Mouse (Mus musculus): Measurements from ENCODE around the gene Grn.
"Not testable (repeated sequence)": the region's sequence is repeated elsewhere in the genome, so short reads cannot be mapped to it uniquely, and the experiment has no call there.

Gene Grn

DNA sequence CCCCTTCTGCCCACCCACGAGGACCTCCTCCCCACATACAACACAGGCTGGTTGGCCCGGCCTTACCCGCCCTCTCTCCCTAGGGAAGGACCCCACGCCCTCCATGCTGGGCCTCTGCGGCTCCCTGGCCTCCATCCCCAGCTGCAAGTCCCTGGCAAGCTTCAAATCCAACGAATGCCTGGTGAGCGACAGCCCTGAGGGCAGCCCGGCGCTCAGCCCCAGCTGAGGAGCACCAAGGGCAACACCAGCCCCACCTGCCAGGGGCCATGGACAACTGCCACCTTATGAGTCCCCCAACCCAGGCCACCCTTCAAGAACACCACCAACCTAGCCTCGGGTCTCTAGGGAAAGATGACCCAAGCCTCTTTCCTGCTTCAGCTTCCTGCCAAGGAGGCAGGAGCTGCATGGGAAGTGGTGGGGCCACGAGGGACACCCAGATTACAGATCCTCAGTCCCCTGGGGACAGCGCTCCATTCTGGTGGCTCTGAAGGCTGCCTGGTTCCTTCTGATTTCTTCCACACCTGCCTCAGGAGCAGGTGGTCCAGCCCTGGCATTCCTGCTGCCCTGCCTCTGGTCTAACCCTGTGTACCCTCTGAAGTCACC lies 28.1 kb upstream of the Grn start:
- no peak for DNase-seq (ENCODE audit: low spot score)

DNA sequence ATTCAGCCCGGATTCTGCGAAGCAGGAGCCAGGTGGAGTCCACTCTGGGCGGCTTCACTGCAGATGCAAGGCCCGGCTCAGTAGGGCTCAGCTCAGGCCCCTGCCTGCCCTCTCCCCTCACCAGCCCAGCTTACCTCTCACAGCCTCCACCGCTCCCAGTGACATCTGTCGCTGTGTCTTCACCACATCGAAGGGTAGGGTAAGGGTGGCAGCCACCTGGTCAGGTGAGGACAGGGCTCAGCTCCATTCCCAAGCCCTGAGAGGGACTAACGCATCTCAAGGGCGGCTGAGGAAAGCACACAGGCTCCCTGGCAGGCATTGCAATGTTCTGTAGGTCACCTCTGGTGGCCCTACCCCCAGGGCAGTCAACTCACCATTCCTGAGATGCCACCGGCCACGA lies 26.5 kb upstream of the Grn start:
- no peak for DNase-seq (ENCODE audit: low spot score)

DNA sequence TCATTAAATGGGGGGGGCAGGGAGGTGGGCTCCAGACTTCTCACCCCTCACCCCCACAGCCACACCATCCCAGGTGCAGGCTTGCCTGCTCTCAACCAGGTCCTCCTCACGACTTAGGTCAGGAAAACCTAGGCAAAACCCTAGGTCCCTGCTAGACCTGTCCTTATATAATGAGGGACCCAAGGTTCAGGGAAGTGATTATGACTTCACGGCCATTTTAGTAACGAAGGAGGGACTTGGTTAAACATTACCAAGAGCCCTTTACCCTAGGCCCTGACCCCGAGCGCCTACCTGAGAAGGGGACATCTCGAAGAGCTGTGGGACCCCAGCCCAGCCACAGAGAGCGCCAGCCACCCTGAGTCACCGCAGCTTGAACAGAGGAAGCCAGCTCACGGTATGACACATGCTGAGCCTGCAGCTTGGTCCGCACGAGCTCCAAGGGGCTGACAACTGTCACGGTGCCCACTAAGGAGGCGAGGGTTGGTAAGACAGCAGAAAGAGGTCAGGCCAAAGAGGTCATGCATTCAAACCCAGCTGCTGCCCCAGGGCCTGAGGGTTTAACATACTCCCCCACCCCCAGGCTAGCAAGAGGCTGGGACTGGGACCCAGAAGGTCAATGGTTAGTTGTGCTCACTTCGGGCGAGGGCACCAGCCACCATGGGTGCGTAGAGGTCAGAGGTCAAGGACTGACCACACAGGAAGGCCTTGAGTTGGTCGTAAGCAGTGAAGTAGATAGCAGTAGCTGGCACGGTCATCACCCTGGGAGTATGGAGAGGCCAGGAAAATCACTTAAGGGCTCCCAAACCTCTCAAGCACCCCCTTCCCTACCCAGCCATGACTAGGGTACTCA lies 25.7 kb upstream of the Grn start:
- DNase-seq (ENCODE audit: low spot score) = no peak

DNA sequence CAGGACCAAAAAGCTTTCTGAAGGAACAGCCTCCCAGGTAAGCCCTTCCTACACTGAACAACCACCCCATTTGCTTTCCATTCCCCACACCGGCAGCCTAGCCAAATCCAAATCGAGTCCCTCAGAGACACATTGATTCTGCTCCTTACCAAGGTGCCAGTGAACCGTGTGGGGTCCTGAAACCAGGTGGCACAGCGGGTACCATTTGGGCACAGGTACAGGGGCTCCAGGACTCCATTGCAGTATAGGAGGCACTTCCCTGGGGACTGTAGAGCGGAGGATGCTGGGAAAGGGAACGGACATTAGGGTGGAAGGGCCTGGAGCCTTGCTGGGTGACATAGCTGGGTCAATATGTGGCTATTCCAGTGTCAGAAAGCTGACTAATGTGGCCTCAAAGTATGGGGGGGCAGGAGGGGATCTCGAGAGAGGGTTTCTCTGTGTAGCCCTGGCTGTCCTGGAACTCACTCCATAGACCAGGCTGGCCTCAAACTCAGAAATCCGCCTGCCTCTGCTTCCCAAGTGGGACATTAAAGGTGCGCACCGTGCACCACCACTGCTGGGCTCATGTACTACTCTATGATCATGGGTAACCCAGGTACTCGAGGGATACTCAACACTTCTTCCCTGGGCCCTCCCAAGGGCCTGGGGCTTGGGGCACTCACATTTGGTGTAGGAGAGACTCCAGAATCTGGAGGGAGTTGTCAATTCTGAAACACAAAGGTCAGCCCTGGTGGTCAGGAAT lies 24.4 kb upstream of the Grn start:
- no peak for DNase-seq (ENCODE audit: low spot score)

DNA sequence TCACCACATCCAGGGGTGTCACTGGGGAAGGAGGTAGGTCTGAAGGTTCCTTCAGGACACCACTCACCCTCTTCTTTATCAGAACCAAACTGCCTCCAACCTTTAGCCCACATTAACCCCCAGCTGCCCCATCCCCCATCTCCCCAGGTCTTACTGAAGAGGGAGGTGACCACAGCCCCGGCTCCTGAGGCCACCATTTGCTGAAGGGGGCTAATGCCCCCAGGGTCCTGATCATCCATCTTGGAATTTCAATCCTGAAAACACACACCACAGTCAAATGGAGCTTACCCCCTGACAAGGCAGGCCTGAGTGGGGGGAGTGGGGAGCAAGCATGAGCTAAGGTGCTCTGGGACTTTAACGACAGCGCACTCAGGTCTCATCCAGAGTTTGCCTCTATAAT lies 23.7 kb upstream of the Grn start:
- DNase-seq (ENCODE audit: low spot score) = no peak

DNA sequence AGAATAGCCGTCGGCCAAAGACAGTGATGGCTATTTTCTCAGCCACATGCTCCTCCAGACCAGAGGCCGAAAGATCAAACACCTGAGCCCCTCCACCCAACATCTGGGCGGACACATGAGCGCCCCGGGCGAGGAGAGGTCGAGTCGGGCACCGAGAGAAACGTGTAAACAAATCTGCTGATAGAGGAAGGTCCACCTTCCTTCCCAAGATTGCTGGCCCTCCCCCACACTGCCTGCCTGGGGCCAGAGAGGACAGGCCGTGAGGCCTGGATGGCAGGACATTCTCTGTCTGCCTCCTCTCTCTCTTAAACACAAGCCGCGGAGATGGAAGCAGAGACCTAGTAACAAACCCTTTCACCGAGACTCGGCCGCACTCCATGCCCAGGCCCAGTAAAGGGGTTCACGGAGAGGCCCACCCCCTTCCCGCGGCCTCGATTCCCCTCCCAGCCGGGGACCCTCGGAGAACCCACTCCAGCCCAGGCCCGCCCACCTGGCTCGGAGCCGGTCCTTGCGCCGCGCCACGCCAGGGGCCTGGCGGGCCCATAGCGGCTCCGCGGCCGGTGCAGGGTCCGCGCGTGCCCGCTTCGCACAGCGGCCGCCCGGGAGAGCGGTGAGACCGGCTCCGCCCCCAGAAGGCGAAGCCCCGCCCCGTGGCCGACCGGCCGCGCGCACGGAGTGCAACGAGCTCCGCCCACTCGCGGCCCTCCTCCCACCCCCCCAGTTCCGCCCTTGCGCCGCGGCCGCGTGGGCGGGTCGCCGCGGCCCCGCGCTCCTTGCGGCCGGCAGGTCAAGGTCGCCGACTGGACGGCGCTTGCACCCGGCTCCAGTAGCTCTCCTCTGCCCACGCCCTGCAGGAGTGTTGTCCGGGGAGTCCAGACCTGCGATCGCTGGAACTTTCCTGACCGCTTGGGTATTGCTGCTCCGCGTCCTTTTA lies 22.9 kb upstream of the Grn start:
- peak; percentile 90 for DNase-seq (ENCODE audit: low spot score)

DNA sequence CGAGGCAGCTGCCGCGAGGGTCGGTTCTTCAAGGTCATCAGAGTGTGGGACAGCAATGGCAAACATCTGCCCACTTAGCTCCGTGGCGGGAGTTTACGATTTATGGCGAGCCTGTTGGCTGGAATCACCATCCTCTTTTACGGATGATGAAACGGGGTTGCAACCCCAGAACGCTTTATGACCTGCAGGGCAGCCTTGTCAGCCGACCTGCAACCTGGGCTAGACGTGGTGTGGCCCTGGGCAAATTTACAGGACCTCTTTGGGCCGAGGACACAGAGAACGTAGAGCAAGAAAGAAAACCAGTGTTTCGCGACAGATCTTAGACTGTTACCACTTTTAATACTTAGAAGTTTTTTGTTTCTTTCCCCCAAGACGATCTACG lies 22.3 kb upstream of the Grn start, which contains the start of gene Slc25a39:
TSS of gene Slc25a39 (minus strand) at position 113 of the 382 bp plus-strand sequence.
- DNase-seq (ENCODE audit: low spot score) = no peak

DNA sequence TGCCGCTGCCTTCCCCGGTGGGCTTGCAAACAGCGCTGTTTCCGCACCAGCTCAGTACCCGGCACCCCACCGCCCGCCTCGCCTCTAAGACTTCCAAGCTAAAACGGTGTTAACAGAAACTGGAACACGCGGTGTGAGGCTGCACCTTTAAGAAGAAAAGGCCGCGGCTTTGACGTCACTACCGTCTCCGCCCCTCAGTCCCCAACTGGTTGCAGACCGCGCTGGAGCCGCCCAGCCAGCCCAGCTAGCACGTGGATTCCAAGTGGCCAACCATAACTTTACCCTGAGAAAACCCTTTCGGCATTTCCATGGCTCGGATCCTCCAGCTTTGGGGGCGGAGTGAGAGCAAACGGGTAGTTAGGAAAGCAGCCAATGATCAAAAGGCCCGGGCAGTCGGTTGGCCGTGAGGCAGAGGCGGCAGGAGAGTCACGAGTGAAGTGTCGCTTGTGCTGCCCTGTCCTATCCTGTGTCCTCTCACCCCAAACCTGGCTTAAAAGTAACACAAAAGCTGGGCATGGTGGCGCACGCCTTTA lies 21.7 kb upstream of the Grn start:
- peak; percentile 86 for DNase-seq (ENCODE audit: low spot score)

DNA sequence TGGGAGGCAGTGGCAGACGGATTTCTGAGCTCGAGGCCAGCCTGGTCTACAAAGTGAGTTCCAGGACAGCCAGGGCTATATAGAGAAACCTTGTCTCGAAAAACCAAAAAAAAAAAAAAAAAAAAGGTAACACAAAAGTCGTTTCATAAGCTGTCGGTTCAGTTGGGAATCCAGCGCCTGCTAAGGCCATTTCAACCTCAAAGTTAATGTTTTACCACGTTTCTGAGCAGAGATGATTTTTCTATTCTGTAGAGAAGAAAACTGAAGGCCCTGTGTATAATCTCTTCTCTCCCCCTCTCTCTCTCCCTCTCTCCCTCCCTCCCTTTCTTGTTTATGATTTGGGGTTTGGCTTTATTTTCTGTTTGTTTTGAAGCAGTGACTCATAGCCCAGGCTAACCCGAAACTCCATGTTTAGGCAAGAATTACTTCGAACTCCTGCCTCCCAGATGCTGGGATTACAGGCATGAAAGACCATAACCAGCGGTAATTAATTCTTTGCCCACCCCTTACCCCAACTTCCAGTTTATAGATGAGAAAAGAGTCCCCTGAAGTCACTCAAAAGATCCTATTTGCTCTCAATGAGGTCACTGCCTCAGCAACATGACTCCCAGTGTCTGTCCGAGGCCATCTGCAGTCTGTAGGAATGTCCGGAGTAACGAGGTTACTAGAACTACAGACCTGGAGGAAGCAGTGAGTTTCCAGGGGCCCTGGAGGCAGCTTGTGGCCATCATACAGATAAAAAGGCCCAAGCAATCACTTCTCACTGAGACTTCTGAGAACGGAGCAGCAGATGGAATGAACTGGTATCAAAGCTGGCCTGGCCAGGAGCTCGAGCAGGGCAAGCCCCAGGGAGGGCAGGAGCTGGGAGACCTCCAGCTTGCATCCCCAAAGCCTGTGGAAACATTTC lies 21.0 kb upstream of the Grn start:
- DNase-seq (ENCODE audit: low spot score) = no peak

DNA sequence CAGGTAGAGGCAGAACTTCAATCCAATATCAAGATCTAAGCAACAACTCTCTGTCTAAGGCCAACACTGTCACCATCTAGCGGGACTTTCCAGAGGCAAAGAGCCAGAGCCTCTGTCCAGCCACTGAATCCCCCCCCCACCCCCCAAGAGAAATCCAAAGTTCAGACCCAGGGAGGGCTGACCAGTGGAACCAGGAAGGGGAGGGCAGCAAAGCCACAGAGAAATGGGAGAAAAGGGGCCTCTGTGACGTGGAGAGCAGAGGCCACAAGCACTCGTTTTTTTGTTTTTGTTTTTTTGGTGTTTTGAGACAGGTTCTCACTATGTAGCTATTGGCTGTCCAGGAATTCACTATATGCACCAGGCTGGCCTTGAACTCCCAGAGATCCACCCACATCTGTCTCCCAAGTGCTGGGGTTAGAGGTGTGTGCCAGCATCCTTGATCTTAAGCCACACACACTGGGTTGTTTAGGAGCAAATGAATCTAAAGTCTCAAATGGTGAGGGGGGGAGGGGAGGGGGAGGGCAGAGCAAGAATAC lies 20.3 kb upstream of the Grn start:
- DNase-seq (ENCODE audit: low spot score) = no peak

DNA sequence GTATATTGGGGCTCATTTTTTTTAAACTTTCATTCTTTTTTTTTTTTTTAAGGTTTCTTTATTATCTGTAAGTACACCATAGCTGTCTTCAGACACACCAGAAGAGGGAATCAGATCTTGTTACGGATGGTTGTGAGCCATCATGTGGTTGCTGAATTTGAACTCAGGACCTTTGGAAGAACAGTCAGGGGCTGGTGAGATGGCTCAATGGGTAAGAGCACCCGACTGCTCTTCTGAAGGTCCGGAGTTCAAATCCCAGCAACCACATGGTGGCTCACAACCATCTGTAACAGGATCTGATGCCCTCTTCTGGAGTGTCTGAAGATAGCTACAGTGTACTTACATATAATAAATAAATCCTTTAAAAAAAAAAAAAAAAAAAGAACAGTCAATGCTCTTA lies 19.8 kb upstream of the Grn start:
- DNase-seq (ENCODE audit: low spot score) = not testable (repeated sequence)

DNA sequence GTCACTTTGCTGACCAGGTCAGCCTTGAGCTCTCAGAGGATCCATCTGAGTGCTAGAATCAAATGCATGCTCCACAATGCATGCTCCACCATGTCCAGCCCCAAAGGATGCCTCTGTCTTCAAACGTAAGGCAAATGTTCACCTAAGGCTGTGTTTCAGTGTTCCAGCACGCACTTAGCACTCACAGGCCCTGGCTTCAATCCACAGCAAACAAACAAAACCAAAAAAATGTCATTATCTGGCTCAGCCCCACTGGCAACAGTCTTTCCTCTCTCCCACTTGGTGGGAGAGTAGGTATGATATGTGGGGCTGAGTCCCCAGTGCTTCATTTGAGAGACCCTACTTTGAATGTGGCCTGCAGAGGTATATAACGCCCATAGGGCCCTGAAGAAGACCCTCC lies 19.1 kb upstream of the Grn start:
- no peak for DNase-seq (ENCODE audit: low spot score)

DNA sequence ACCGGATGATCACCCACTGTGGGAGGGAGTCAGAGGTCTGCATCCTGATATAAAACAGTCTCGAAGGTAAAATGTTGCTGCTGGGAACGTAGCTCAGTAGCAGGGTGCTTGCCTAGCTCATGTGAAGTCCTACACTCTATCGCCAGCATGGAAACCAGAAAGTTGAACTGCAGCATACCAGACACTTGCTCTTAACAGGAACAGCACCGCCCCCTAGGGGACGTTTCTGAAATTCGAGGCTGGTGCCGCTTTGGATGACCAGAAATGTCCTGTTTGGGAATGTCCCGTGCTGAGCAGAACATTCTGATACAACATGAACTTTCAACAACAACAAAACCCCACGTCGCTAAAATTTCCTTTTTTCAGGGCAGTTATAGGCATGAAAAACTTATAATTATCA lies 18.4 kb upstream of the Grn start:
- peak; percentile 90 for DNase-seq (ENCODE audit: low spot score)

DNA sequence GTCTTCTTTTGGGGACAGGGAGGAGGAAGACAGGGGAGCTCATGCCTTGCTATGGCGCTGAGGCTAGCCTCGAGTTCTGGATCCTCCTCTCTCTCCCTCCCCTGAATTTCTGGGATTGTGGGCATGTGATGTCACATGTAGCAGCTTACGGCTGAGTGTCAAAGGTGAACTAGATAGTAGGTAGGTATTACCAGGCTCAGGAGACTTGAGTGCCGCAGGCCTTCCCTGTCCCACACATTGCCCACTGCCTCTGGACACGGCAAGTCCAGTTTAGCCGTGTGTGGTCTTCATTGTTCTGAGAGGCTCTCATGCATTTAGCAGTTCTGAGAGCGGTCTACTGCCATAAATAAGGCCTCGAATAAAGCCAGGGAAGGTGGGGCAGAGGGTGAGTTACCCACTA lies 17.1 kb upstream of the Grn start:
- DNase-seq (ENCODE audit: low spot score) = no peak

DNA sequence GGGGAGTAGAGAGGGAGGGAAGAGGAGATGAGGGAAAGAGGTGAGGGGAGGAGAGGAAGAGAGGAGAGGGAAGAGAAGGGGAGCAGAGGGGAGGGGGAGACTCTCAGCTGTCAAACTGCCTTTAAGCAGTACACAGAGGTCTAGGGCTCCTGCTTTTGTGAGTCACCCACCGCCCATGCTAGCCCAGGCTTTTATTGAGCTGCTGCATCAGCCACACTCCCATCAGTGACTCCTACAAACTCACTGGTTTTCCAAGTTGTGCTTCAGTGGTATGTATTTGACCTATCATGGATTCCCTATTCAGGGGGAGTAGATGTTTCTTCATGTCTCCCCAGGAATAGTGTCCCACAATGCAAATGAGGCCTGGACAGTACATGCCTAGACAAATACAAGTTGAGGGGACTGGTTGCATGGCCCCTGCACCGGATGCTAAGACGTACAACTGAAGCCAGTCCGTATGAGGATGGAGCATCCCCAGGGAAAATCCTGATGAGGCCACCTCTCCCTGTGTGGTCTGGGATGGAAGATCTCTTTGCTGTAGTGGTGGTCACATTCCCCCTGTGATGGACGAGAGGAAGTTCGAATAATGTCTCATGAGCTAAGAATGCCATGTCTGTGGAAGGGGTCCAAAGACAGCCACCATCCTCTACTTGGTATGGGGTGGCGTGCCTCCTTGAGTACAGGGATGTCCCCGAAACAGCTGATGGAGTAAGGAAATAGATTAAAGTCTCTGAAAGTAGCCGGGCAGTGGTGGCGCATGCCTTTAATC lies 14.9 kb upstream of the Grn start:
- DNase-seq (ENCODE audit: low spot score) = no peak

DNA sequence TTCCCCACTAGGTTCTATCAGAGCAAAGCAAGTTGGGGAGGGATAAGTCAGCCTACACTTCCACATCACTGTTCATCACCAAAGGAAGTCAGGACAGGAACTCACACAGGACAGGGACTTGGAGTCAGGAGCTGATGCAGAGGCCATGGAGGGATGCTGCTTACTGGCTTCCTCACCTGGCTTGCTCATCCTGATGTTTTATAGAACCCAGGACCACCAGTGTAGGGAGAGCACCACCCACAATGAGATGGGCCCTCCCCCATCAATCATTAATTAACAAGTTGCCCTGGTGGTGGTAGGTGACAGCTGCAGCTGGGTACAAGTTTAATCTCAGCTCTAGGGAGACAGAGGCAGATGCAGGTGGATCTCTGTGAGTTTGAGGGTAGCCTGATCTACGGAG lies 13.0 kb upstream of the Grn start:
- DNase-seq (ENCODE audit: low spot score) = no peak

DNA sequence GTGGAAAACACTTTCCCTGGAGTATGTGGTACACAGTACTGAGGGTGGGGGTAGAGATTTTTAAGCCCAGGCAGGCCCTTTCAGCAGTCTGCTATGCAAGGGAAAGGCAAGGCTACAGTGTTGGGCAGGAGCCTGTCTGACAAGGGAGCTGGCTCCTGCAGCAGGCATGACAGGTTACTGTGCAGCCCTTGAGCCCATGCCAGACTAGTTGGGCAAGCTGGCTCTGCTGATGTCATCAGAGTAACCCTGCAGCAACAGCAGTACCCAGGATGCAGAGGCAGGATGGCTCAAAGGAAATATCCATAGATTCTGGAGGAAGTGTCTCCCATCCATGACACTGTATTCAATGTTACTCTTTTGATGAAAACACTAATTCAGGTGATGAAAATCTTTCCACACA lies 11.2 kb upstream of the Grn start:
- no peak for DNase-seq (ENCODE audit: low spot score)

DNA sequence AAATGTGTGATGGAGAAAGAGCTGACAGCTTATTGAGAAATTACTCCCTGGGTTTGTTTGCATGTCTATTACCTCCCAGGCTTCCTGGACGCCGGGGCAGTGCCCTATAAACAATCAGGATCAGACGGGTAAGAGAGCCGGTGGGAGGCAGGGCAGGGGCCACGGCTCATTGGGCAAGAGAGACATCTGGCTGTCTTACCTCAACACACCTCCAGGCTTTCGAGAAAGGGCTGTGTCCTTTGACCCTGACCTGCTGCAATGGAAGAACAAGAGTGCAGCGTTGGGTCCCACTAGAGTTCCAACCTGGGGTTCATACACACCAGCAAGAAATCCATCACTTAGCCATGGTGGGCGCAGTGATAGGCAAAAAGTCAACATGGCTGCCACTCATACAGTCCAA lies 8.6 kb upstream of the Grn start:
- no peak for DNase-seq (ENCODE audit: low spot score)

DNA sequence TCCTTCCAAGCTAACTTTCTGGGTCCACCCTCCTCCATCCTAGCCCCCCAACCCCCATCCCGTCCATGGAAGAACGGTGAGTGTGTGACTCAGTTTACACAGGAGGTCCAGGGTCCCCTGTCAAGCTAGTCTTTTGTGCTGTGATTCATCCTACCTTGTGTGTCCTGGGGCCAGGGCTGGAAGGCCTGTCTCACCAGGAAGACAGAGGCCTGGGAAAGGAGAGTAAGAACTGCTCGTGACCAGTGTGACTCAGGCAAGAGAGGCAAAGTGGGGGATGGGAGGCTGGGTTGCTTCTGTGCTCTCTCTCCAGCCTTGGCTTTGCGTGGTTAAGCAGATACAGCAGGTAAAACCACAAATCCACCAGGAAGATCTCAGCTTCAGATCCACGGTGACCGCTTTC lies 5.4 kb upstream of the Grn start:
- no peak for DNase-seq (ENCODE audit: low spot score)

Measured in ovary, postnatal 14 days (tissue).